Mouse (Mus musculus): ENCODE results near the gene Glt28d2.

Glt28d2 gene

DNA sequence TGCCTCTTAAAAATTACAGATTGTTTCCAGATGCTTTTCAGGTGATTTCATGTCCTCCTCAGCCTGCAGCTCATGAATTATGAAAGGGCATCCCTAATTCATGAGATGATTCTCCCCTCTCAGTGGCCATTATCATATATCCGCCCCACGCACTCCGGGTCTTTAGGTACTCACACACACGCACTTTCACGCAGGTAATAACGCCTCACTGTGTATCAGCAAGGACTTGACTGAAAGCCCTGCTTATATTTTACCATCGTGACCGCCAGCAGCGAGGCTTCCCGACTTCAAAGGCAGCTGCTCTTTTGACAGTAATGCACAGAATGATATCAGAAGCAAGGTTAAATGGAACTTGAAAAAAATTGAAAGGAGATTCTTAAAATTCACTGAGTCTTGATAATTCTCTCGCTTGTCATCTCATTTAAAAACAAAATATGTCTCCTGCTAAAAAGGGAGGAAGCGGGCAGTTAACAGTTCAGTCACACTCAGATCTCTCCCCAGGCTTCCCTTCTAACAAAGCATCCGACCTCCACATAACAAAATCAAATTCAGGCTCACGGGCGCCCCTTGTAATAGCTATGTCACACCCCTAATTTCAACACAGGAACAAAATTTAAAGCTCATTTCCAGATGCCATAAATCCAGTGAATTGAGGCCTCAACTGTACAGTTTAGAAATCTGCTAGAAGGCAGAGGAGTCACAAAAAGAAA is 66.3 kb downstream of the Glt28d2 start:
- DNase-seq, result no peak
